ENCODE assay signal across 9 mouse cellular contexts in genomic region chr9:110666374-110666773, GRCm38 (mm10). TPM values are rescaled to one million over a fixed set of nuclear protein-coding genes. Genes with fewer than 3 reads are reported as not detected.
DNase-seq lines count a peak whose midpoint lies in the region; ATAC-seq and TF ChIP-seq lines count a peak whose summit lies in the region.
"Had no signal": no experiment of that assay in that cellular context is flagged by ENCODE, and none has a peak within 500 bp of the region (broad histone marks: within the 10 kb centered on the region; RNA-seq: fewer than 3 reads in every experiment).

No protein-coding gene starts in this region.

- intact Hi-C loops in left cerebral cortex, adult 2 months (cut with DNase I), result no loop called here

- peak overlapping the region; percentile 88 for H3K27ac ChIP-seq in heart, embryonic 12.5 days (ENCODE audit: poor library complexity, severe bottlenecking)
- 0 out of 2 replicates have a peak overlapping the region, but pooled peaks have one; percentile 2 for H3K27ac ChIP-seq in lung, embryonic 15.5 days
- peak overlapping the region; percentile 90 for H3K27ac ChIP-seq in liver, embryonic 13.5 days
- no peak overlapping the region; the same call in 1 of the 2 replicates for H3K27ac ChIP-seq in left cerebral cortex, adult 2 months

- H3K27me3 ChIP-seq in heart, embryonic 12.5 days (replicated peaks), result no peaks in the 10 kb centered on the region
- no peaks in the 10 kb centered on the region for H3K27me3 ChIP-seq in lung, embryonic 15.5 days
- H3K27me3 ChIP-seq in G1E (ENCODE audit: insufficient read depth, low read length), result no peaks in the 10 kb centered on the region
- no peaks in the 10 kb centered on the region; the same call in 1 of the 2 replicates for H3K27me3 ChIP-seq in liver, embryonic 13.5 days

- H3K4me1 ChIP-seq in heart, embryonic 12.5 days (replicated peaks), result peaks cover 65% of the 10 kb centered on the region
- H3K4me1 ChIP-seq in lung, embryonic 15.5 days, result peaks cover 34% of the 10 kb centered on the region
- H3K4me1 ChIP-seq in lung, adult 2 months (ENCODE audit: control insufficient read depth, insufficient read depth, low read length), result peaks cover 11% of the 10 kb centered on the region
- peaks cover 92% of the 10 kb centered on the region for H3K4me1 ChIP-seq in G1E (ENCODE audit: insufficient read depth, low read depth, low read length)
- peaks cover 97% of the 10 kb centered on the region for H3K4me1 ChIP-seq in liver, embryonic 13.5 days (replicated peaks)

- H3K9me3 ChIP-seq in heart, embryonic 12.5 days (replicated peaks), result no peaks in the 10 kb centered on the region
- no peaks in the 10 kb centered on the region for H3K9me3 ChIP-seq in lung, embryonic 15.5 days
- H3K9me3 ChIP-seq in G1E (replicated peaks), result no peaks in the 10 kb centered on the region
- no peaks in the 10 kb centered on the region for H3K9me3 ChIP-seq in liver, embryonic 13.5 days (replicated peaks)

- H3K4me3 ChIP-seq in heart, embryonic 12.5 days, result no peak overlapping the region
- H3K4me3 ChIP-seq in lung, embryonic 15.5 days, result no peak overlapping the region
- no peak overlapping the region for H3K4me3 ChIP-seq in lung, adult 2 months (replicated peaks; ENCODE audit: extremely low read depth, low read depth, low read length)
- peak overlapping the region; percentile 69; the same call in 1 of the 2 replicates for H3K4me3 ChIP-seq in G1E (ENCODE audit: low read depth, low read length)
- H3K4me3 ChIP-seq in liver, embryonic 13.5 days (replicated peaks), result peak overlapping the region; percentile 49
- H3K4me3 ChIP-seq in left cerebral cortex, adult 2 months, result no peak overlapping the region

- no peak for TF ChIP-seq POLR2A in lung, adult 2 months (IDR thresholded peaks at IDR 0.05; ENCODE audit: borderline replicate concordance, extremely low read depth, low read depth, low read length)

- H3K4me2 ChIP-seq in heart, embryonic 12.5 days, result peak overlapping the region; percentile 59
- no peak overlapping the region for H3K4me2 ChIP-seq in lung, embryonic 15.5 days
- peak overlapping the region; percentile 77 for H3K4me2 ChIP-seq in liver, embryonic 13.5 days

- H3K36me3 ChIP-seq in heart, embryonic 12.5 days, result no peaks in the 10 kb centered on the region
- no peaks in the 10 kb centered on the region for H3K36me3 ChIP-seq in lung, embryonic 15.5 days
- H3K36me3 ChIP-seq in G1E (replicated peaks), result peaks cover 47% of the 10 kb centered on the region
- 0 out of 2 replicates have a peak, but pooled peaks cover 5% of the 10 kb centered on the region for H3K36me3 ChIP-seq in liver, embryonic 13.5 days

- 21% methylated on average over 8 of the region's 8 CpGs for WGBS in heart, embryonic 12.5 days
- 45% methylated on average over 8 of the region's 8 CpGs for WGBS in lung, embryonic 15.5 days
- WGBS in lung, adult 2 months, result 39% methylated on average over 8 of the region's 8 CpGs
- WGBS in liver, embryonic 13.5 days (ENCODE audit: insufficient replicate concordance), result 16% methylated on average over 8 of the region's 8 CpGs

- H3K9ac ChIP-seq in heart, embryonic 12.5 days, result peak overlapping the region; percentile 56; the same call in 1 of the 2 replicates
- no peak overlapping the region for H3K9ac ChIP-seq in lung, embryonic 15.5 days
- peak overlapping the region; percentile 71 for H3K9ac ChIP-seq in liver, embryonic 13.5 days

- TF ChIP-seq CTCF in lung, adult 2 months (IDR thresholded peaks at IDR 0.05; ENCODE audit: insufficient read depth, low read length), result no peak
- no peak for TF ChIP-seq CTCF in G1E (IDR thresholded peaks at IDR 0.05; ENCODE audit: low read depth, low read length)
- no peak for TF ChIP-seq CTCF in left cerebral cortex, adult 2 months (IDR thresholded peaks at IDR 0.05)

- ATAC-seq in heart, embryonic 12.5 days (ENCODE audit: insufficient number of reproducible peaks, low FRiP score), result peak; percentile 46
- ATAC-seq in lung, embryonic 15.5 days (ENCODE audit: borderline replicate concordance, extremely low read depth, low FRiP score, low TSS enrichment), result no peak
- ATAC-seq in G1E (ENCODE audit: extremely low read depth, insufficient number of reproducible peaks, low FRiP score, poor library complexity, severe bottlenecking), result no peak
- no peak for ATAC-seq in liver, embryonic 13.5 days (ENCODE audit: low read depth)

- DNase-seq in heart, adult 8-10 months (ENCODE audit: low spot score), result no peak
- no peak for DNase-seq in lung, adult 2 months
- DNase-seq in G1E (ENCODE audit: low spot score), result no peak
- DNase-seq in liver, embryonic 13.5 days, result no peak
- no peak for DNase-seq in left cerebral cortex, adult 2 months (ENCODE audit: extremely low spot score in 1 of 2, low spot score in 2 of 2)
- no peak for DNase-seq in ovary, postnatal 14 days (ENCODE audit: low spot score)
- DNase-seq: adrenal gland, postnatal 10 days had no signal

RNA-seq across cellular contexts. Expression of gene Ccdc12, which starts 10.1 kb away (rescaled TPM):
- polyA plus RNA-seq in heart, embryonic 12.5 days (2016; fragmentation: Nextera tagmentation; extraction: Ambion mirVana), result 120 and 123 TPM in 2 replicates
- 10 to 100 TPM; 56.2 to 69.2 (median 65.3) TPM for total RNA-seq in heart, adult 8-10 months (2022)
- polyA plus RNA-seq in lung, embryonic 15.5 days (2015; fragmentation: Nextera tagmentation; extraction: Ambion mirVana), result 151 TPM in 2 replicates
- 101 and 124 TPM in 2 replicates for polyA plus RNA-seq in lung, adult 2 months (2012; rRNA removed)
- total RNA-seq in G1E (2014; fragmentation: Nextera tagmentation) (36.2 TPM in 2 replicates), G1E (2017) (202 and 222 TPM in 2 replicates)
- polyA plus RNA-seq in G1E (2012), result 331 and 365 TPM in 2 replicates
- polyA plus RNA-seq in liver, embryonic 13.5 days (2015; fragmentation: Nextera tagmentation; extraction: Ambion mirVana), result 84.4 and 86.3 TPM in 2 replicates
- total RNA-seq in left cerebral cortex, adult 2 months (2021), result 10 to 100 TPM; 56.2 to 56.9 TPM

RNA-seq across cellular contexts. Expression of gene Nbeal2, which starts 12.4 kb away (rescaled TPM):
- polyA plus RNA-seq in heart, embryonic 12.5 days (2016; fragmentation: Nextera tagmentation; extraction: Ambion mirVana), result 1.9 and 2.4 TPM in 2 replicates
- total RNA-seq in heart, adult 8-10 months (2022), result 10 to 100 TPM in 1 of 4 experiments, 1 to 10 TPM in 3; 5.8 to 10.8 (median 8.5) TPM
- polyA plus RNA-seq in lung, embryonic 15.5 days (2015; fragmentation: Nextera tagmentation; extraction: Ambion mirVana), result 3.6 and 4.2 TPM in 2 replicates
- polyA plus RNA-seq in lung, adult 2 months (2012; rRNA removed), result 58.4 and 66.4 TPM in 2 replicates
- total RNA-seq in G1E (2014; fragmentation: Nextera tagmentation) (26.1 and 37.4 TPM in 2 replicates), G1E (2017) (28.1 and 32.5 TPM in 2 replicates)
- 56.7 and 64.7 TPM in 2 replicates for polyA plus RNA-seq in G1E (2012)
- polyA plus RNA-seq in liver, embryonic 13.5 days (2015; fragmentation: Nextera tagmentation; extraction: Ambion mirVana), result 1.6 and 2.1 TPM in 2 replicates
- total RNA-seq in left cerebral cortex, adult 2 months (2021), result 10 to 100 TPM; 12.6 to 14.4 TPM

RNA-seq across cellular contexts. Expression of gene Nradd, which starts 42.1 kb away (rescaled TPM):
- 22.9 and 26.0 TPM in 2 replicates for polyA plus RNA-seq in heart, embryonic 12.5 days (2016; fragmentation: Nextera tagmentation; extraction: Ambion mirVana)
- 1 to 10 TPM in 2 of 4 experiments, under 1 TPM in 2; 0.79 to 1.4 (median 0.97) TPM for total RNA-seq in heart, adult 8-10 months (2022)
- polyA plus RNA-seq in lung, embryonic 15.5 days (2015; fragmentation: Nextera tagmentation; extraction: Ambion mirVana), result 51.2 and 55.6 TPM in 2 replicates
- polyA plus RNA-seq in lung, adult 2 months (2012; rRNA removed), result 20.0 and 22.9 TPM in 2 replicates
- total RNA-seq in G1E (2014; fragmentation: Nextera tagmentation) (1.3 TPM in 1 of 2 replicates, not detected in the other), G1E (2017) (5.8 and 7.3 TPM in 2 replicates)
- 1.8 and 2.2 TPM in 2 replicates for polyA plus RNA-seq in G1E (2012)
- 2.7 and 2.8 TPM in 2 replicates for polyA plus RNA-seq in liver, embryonic 13.5 days (2015; fragmentation: Nextera tagmentation; extraction: Ambion mirVana)
- 1 to 10 TPM; 2.7 to 3.6 TPM for total RNA-seq in left cerebral cortex, adult 2 months (2021)

Comparison
In these comparisons a context has a peak if more than half of its experiments do, and no peak if none do; other contexts are left out.
1. RNA of gene Nbeal2, which starts 12.4 kb away (polyA plus RNA-seq): 58.4 to 66.4 TPM in lung, adult 2 months and 56.7 to 64.7 TPM in G1E; 3.6 to 4.2 TPM in lung, embryonic 15.5 days, 1.9 to 2.4 TPM in heart, embryonic 12.5 days and 1.6 to 2.1 TPM in liver, embryonic 13.5 days; every median in the first group is over 10 times any median in the second.
2. H3K4me3 ChIP-seq: peak in G1E (single experiment) and liver, embryonic 13.5 days (single experiment); none in heart, embryonic 12.5 days (single experiment), lung, embryonic 15.5 days (single experiment), lung, adult 2 months (single experiment) and left cerebral cortex, adult 2 months (single experiment).